Mouse (Mus musculus) midbrain, embryonic 10.5 days (tissue): ENCODE measurements around the gene Fbxl15. TPM values are rescaled to one million over a fixed set of nuclear protein-coding genes. Genes with fewer than 3 reads are reported as not detected.

Experiments
- DNase-seq: peaks from one replicate; pipeline ENCODE4 v3.0.0-alpha.2; 2017; ENCODE audit warnings: low spot score
- H3K27ac ChIP-seq: fragments of 300-500 bp; sonication (generic); replicated peaks from 2 replicates; pipeline ENCODE4 v1.5.1; 2016; ENCODE audit warnings: mild to moderate bottlenecking
- H3K27me3 ChIP-seq: fragments of 300-500 bp; sonication (generic); 2 replicates; pipeline ENCODE4 v1.6.1; 2016; ENCODE audit warnings: low read depth, mild to moderate bottlenecking; ENCODE audit not compliant: poor library complexity, severe bottlenecking
- H3K36me3 ChIP-seq: fragments of 300-500 bp; sonication (generic); 2 replicates; pipeline ENCODE4 v1.6.1; 2016; ENCODE audit warnings: mild to moderate bottlenecking, moderate library complexity
- H3K4me1 ChIP-seq: fragments of 300-500 bp; sonication (generic); 2 replicates; pipeline ENCODE4 v1.6.1; 2016
- H3K4me3 ChIP-seq: fragments of 300-500 bp; sonication (generic); 2 replicates; pipeline ENCODE4 v1.5.1; 2016; ENCODE audit warnings: mild to moderate bottlenecking, moderate library complexity
- H3K9me3 ChIP-seq: fragments of 300-500 bp; sonication (generic); replicated peaks from 2 replicates; pipeline ENCODE4 v1.6.1; 2016; ENCODE audit warnings: mild to moderate bottlenecking
- WGBS: fragments of 180-500 bp; shearing (Covaris S2); methylation state at CpG from one replicate; pipeline ENCODE4 v1.1.7; 2016; 5-methylcytosine and 5-hydroxymethylcytosine counted together
- polyA plus RNA-seq: library from polyadenylated mRNA; unstranded; fragments of >200 nt; fragmentation: Nextera tagmentation; extraction: Ambion mirVana; gene quantifications from 2 replicates; pipeline ENCODE4 v1.2.1, GENCODE M21; 2016

Gene Fbxl15
- polyA plus RNA-seq: 24.6 and 25.0 TPM in 2 replicates

GRCm38 (mm10) chr19:46328081-46329030, at the start of gene Fbxl15:
Gene Fbxl15, plus strand, starts transcription at chr19:46328184.
- Histone ChIP-seq H3K27ac (peak within 1 kb of the TSS; percentile 88), H3K4me1 (peaks cover 72% of the 10 kb centered on the region), H3K36me3 (peaks cover 28% of the 10 kb centered on the region), H3K27me3 (peaks cover 63% of the 10 kb centered on the region), H3K9me3 (no peaks in the 10 kb centered on the region), H3K4me3 (peak within 1 kb of the TSS; percentile 89)
- WGBS: under 1% methylated on average over 81 of the region's 81 CpGs
- peak; percentile 97 for DNase-seq

- H3K36me3 ChIP-seq: peaks cover 90% of the 10 kb centered on the region
- H3K4me3 ChIP-seq: no peak overlapping the region
- H3K27me3 ChIP-seq: no peaks in the 10 kb centered on the region
- H3K9me3 ChIP-seq: no peaks in the 10 kb centered on the region
- DNase-seq: no peak
- WGBS: 94% methylated on average over 11 of the region's 11 CpGs
- H3K4me1 ChIP-seq: no peaks in the 10 kb centered on the region
- no peak overlapping the region for H3K27ac ChIP-seq
Observed at GRCm38 (mm10) chr19:46282081-46282849, 45.7 kb upstream of the Fbxl15 start.

GRCm38 (mm10) chr19:46284686-46285085, 43.3 kb upstream of the Fbxl15 start:
- H3K27me3 ChIP-seq: no peaks in the 10 kb centered on the region
- no peak overlapping the region for H3K27ac ChIP-seq
- H3K4me1 ChIP-seq: no peaks in the 10 kb centered on the region
- no peak for DNase-seq
- WGBS: 92% methylated on average over 4 of the region's 4 CpGs
- peaks cover 79% of the 10 kb centered on the region for H3K36me3 ChIP-seq
- no peak overlapping the region for H3K4me3 ChIP-seq
- H3K9me3 ChIP-seq: no peaks in the 10 kb centered on the region

GRCm38 (mm10) chr19:46285631-46286030, 42.4 kb upstream of the Fbxl15 start:
- Histone ChIP-seq H3K9me3 (no peaks in the 10 kb centered on the region), H3K4me1 (no peaks in the 10 kb centered on the region), H3K36me3 (peaks cover 70% of the 10 kb centered on the region), H3K4me3 (no peak overlapping the region), H3K27me3 (no peaks in the 10 kb centered on the region), H3K27ac (no peak overlapping the region)
- 92% methylated on average over 7 of the region's 7 CpGs for WGBS
- DNase-seq: no peak

- Histone ChIP-seq H3K27me3 (no peaks in the 10 kb centered on the region), H3K9me3 (no peaks in the 10 kb centered on the region), H3K27ac (no peak overlapping the region), H3K4me3 (no peak overlapping the region), H3K36me3 (peaks cover 66% of the 10 kb centered on the region), H3K4me1 (no peaks in the 10 kb centered on the region)
- DNase-seq: no peak
- 92% methylated on average over 6 of the region's 6 CpGs for WGBS
Observed at GRCm38 (mm10) chr19:46286047-46286446, 41.9 kb upstream of the Fbxl15 start.

- no peaks in the 10 kb centered on the region for H3K27me3 ChIP-seq
- DNase-seq: no peak
- peaks cover 57% of the 10 kb centered on the region for H3K36me3 ChIP-seq
- H3K4me3 ChIP-seq: no peak overlapping the region
- H3K4me1 ChIP-seq: no peaks in the 10 kb centered on the region
- H3K9me3 ChIP-seq: no peaks in the 10 kb centered on the region
- WGBS: 97% methylated on average over 3 of the region's 3 CpGs
- no peak overlapping the region for H3K27ac ChIP-seq
Observed at GRCm38 (mm10) chr19:46286926-46287325, 41.1 kb upstream of the Fbxl15 start.

- Histone ChIP-seq H3K4me3 (no peak overlapping the region), H3K9me3 (no peaks in the 10 kb centered on the region), H3K4me1 (no peaks in the 10 kb centered on the region), H3K27me3 (no peaks in the 10 kb centered on the region), H3K36me3 (peaks cover 50% of the 10 kb centered on the region), H3K27ac (no peak overlapping the region)
- no peak for DNase-seq
- 85% methylated on average over 3 of the region's 3 CpGs for WGBS
Observed at GRCm38 (mm10) chr19:46287566-46287965, 40.4 kb upstream of the Fbxl15 start.

- Histone ChIP-seq H3K36me3 (peaks cover 20% of the 10 kb centered on the region), H3K27ac (no peak overlapping the region), H3K9me3 (no peaks in the 10 kb centered on the region), H3K27me3 (no peaks in the 10 kb centered on the region), H3K4me3 (no peak overlapping the region), H3K4me1 (no peaks in the 10 kb centered on the region)
- 72% methylated on average over 12 of the region's 12 CpGs for WGBS
- DNase-seq: no peak
Observed at GRCm38 (mm10) chr19:46290535-46291105, 37.4 kb upstream of the Fbxl15 start.

GRCm38 (mm10) chr19:46296938-46297337, 31.0 kb upstream of the Fbxl15 start:
- H3K27me3 ChIP-seq: no peaks in the 10 kb centered on the region
- H3K4me3 ChIP-seq: no peak overlapping the region
- WGBS: 73% methylated on average over 4 of the region's 4 CpGs
- DNase-seq: no peak
- no peaks in the 10 kb centered on the region for H3K9me3 ChIP-seq
- H3K4me1 ChIP-seq: no peaks in the 10 kb centered on the region
- H3K27ac ChIP-seq: no peak overlapping the region
- H3K36me3 ChIP-seq: no peaks in the 10 kb centered on the region

GRCm38 (mm10) chr19:46300294-46301045, 27.5 kb upstream of the Fbxl15 start:
- DNase-seq: no peak
- peaks cover 20% of the 10 kb centered on the region for H3K4me1 ChIP-seq
- no peaks in the 10 kb centered on the region for H3K36me3 ChIP-seq
- H3K4me3 ChIP-seq: no peak overlapping the region
- H3K27ac ChIP-seq: no peak overlapping the region
- no peaks in the 10 kb centered on the region for H3K27me3 ChIP-seq
- H3K9me3 ChIP-seq: no peaks in the 10 kb centered on the region
- 38% methylated on average over 8 of the region's 8 CpGs for WGBS

GRCm38 (mm10) chr19:46302551-46302950, 25.4 kb upstream of the Fbxl15 start:
- H3K9me3 ChIP-seq: no peaks in the 10 kb centered on the region
- H3K4me3 ChIP-seq: no peak overlapping the region
- peaks cover 31% of the 10 kb centered on the region for H3K4me1 ChIP-seq
- 88% methylated on average over 4 of the region's 4 CpGs for WGBS
- peaks cover 20% of the 10 kb centered on the region for H3K27me3 ChIP-seq
- H3K36me3 ChIP-seq: no peaks in the 10 kb centered on the region
- no peak for DNase-seq
- no peak overlapping the region for H3K27ac ChIP-seq
